Mouse (Mus musculus) cortical plate, adult 2 months (tissue): ENCODE data around the gene Acss1. TPM values are rescaled to one million over a fixed set of nuclear protein-coding genes. Genes with fewer than 3 reads are reported as not detected.
A peak's percentile ranks its signal among the peaks of the same experiment; 100 is the strongest.

Experiments
- H3K27ac ChIP-seq: fragments of 200-500 bp; 2 replicates; pipeline ENCODE4 v1.5.1; 2012; ENCODE audit warnings: low read length, control low read depth, inconsistent platforms; ENCODE audit not compliant: insufficient read depth
- H3K4me1 ChIP-seq: fragments of 200-500 bp; 2 replicates; pipeline ENCODE4 v1.6.1; 2011; ENCODE audit warnings: low read length; ENCODE audit not compliant: control insufficient read depth, insufficient read depth
- H3K4me3 ChIP-seq: fragments of 200-500 bp; 2 replicates; pipeline ENCODE4 v1.5.1; 2011; ENCODE audit warnings: mild to moderate bottlenecking, low read length, control low read depth; ENCODE audit not compliant: insufficient read depth
- CTCF ChIP-seq: fragments of 200-500 bp; IDR thresholded peaks from 2 replicates; pipeline ENCODE4 v1.5.1; 2011; ENCODE audit warnings: mild to moderate bottlenecking, control low read depth, low read length; ENCODE audit not compliant: insufficient read depth; ENCODE audit errors: extremely low read depth
- POLR2A ChIP-seq: fragments of 200-500 bp; IDR thresholded peaks from 2 replicates; pipeline ENCODE4 v1.6.1; 2011; ENCODE audit warnings: mild to moderate bottlenecking, low read length, control low read depth; ENCODE audit not compliant: insufficient read depth; ENCODE audit errors: extremely low read depth
- polyA plus RNA-seq: library from polyadenylated mRNA; depleted of rRNA; stranded (reverse); fragments of >200 nt; gene quantifications from 2 replicates; pipeline ENCODE4 v1.2.3, GENCODE M21; 2012

Acss1 gene
- polyA plus RNA-seq, 1 experiment: 28.8 TPM

- Histone ChIP-seq H3K4me1 (no peaks in the 10 kb centered on the region), H3K27ac (no peak overlapping the region), H3K4me3 (no peak overlapping the region)
- no peak for TF ChIP-seq POLR2A
- TF ChIP-seq CTCF: peak; percentile 82
These were observed 10.1 kb upstream of the Acss1 start for GRCm38 (mm10) chr2:150678392-150678791.

DNA sequence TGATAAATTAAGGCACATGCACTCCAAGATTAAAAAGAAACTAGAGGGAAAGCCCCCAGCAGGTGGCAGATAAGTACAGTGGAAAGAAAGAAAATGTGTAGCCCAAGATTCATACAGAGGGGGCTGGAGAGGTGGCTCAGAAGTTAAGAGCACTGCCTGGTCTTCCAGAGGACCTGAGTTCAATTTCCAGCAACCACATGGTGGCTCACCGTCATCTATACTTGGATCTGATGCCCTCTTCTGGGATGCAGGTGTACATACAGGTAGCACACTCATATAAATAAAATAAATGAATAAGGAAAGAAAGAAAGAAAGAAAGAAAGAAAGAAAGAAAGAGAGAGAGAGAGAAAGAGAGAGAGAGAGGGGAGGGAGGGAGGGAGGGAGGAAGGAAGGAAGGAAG, 7.2 kb upstream of the Acss1 start:
- TF ChIP-seq CTCF: no peak
- TF ChIP-seq POLR2A: no peak

GRCm38 (mm10) chr2:150674900-150675299, 6.6 kb upstream of the Acss1 start:
- H3K4me3 ChIP-seq: no peak overlapping the region
- peak; percentile 82 for TF ChIP-seq CTCF
- TF ChIP-seq POLR2A: no peak

More for the DNA sequence above, 7.2 kb upstream of the Acss1 start:
- Histone ChIP-seq H3K4me1 (peaks cover 2% of the 10 kb centered on the region; the same call in 1 of the 2 replicates), H3K4me3 (no peak overlapping the region), H3K27ac (no peak overlapping the region)

GRCm38 (mm10) chr2:150673929-150674328, 5.6 kb upstream of the Acss1 start:
- H3K27ac ChIP-seq: no peak overlapping the region
- H3K4me3 ChIP-seq: no peak overlapping the region
- TF ChIP-seq POLR2A: no peak
- no peak for TF ChIP-seq CTCF
- H3K4me1 ChIP-seq: peaks cover 2% of the 10 kb centered on the region; the same call in 1 of the 2 replicates

More at GRCm38 (mm10) chr2:150674900-150675299, 6.6 kb upstream of the Acss1 start:
- no peak overlapping the region for H3K27ac ChIP-seq
- peaks cover 2% of the 10 kb centered on the region; the same call in 1 of the 2 replicates for H3K4me1 ChIP-seq

DNA sequence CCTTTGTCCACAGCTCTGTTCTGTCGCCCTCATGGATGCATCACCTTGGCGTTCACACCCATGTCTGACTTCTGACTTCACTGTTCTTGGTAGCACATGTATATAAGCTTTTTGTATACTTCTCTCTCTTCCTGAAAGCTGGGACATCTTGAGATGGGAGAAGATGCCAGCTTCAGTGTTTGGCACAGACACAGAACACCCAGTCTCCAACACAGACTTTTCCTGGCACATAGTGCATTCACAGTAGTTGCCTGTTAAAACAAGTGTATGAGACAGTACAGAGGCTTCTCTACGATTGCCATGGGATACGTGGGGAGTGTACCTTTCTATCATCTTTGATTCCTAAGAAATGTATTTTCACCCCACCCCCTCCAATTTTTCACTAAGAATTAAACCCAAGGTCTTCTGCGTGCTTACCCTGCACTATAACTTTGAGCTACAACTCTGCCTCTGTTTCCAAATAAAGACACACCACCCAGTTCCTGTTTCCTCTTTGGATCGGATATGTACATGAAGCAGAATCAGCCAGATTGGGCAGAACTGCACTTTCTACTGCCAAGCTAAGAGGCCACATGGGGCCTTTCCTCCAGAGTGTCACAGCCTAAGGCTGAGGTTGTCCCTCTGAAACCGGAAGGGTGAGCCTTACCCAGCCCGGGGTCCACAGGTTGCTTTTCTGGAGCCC, 3.5 kb upstream of the Acss1 start:
- TF ChIP-seq CTCF: no peak
- no peak for TF ChIP-seq POLR2A
- H3K4me3 ChIP-seq: no peak overlapping the region

GRCm38 (mm10) chr2:150670926-150671325, 2.6 kb upstream of the Acss1 start:
- Histone ChIP-seq H3K27ac (no peak overlapping the region), H3K4me1 (peaks cover 2% of the 10 kb centered on the region; the same call in 1 of the 2 replicates), H3K4me3 (no peak overlapping the region)
- TF ChIP-seq CTCF (no peak), POLR2A (no peak)

More for the DNA sequence above, 3.5 kb upstream of the Acss1 start:
- Histone ChIP-seq H3K4me1 (peaks cover 2% of the 10 kb centered on the region; the same call in 1 of the 2 replicates), H3K27ac (0 out of 2 replicates have a peak overlapping the region, but pooled peaks have one; percentile 5)

DNA sequence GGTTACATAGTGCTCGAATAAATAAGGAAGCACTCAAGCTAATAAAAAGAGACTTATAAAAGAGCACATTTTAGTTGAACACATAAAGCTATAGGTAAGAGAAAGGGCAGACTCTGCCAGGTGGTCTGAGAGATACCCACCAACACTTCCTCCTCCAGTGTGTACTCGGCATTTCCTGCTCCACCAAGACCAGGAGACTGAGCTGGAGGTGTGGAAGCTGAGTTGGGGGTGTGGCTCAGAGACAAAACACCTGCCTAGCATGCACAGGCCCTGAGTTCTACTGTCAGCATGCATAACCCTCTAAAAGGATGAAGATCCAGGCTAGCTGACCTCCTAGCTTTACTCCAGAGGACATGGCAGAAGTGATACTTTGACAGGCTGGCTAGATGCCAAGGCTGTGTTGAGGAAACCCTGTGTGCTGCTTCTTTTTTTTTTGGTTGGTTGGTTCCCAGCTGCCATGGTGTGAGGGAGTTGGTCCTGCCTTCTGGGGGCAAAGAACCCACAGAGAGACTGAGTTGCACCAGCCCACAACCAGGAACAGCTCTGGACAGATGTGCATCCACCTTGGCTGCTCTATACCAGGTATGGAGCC, 1.2 kb upstream of the Acss1 start:
- no peak for TF ChIP-seq POLR2A
- no peak for TF ChIP-seq CTCF
- Histone ChIP-seq H3K4me1 (peaks cover 2% of the 10 kb centered on the region; the same call in 1 of the 2 replicates), H3K4me3 (no peak overlapping the region), H3K27ac (no peak overlapping the region)

- Histone ChIP-seq H3K4me3 (peak overlapping the region; percentile 72; the same call in 1 of the 2 replicates), H3K4me1 (peaks cover 2% of the 10 kb centered on the region; the same call in 1 of the 2 replicates), H3K27ac (no peak overlapping the region)
- no peak for TF ChIP-seq POLR2A
- TF ChIP-seq CTCF: no peak
These were observed 656 bp upstream of the Acss1 start for GRCm38 (mm10) chr2:150668956-150669355.

DNA sequence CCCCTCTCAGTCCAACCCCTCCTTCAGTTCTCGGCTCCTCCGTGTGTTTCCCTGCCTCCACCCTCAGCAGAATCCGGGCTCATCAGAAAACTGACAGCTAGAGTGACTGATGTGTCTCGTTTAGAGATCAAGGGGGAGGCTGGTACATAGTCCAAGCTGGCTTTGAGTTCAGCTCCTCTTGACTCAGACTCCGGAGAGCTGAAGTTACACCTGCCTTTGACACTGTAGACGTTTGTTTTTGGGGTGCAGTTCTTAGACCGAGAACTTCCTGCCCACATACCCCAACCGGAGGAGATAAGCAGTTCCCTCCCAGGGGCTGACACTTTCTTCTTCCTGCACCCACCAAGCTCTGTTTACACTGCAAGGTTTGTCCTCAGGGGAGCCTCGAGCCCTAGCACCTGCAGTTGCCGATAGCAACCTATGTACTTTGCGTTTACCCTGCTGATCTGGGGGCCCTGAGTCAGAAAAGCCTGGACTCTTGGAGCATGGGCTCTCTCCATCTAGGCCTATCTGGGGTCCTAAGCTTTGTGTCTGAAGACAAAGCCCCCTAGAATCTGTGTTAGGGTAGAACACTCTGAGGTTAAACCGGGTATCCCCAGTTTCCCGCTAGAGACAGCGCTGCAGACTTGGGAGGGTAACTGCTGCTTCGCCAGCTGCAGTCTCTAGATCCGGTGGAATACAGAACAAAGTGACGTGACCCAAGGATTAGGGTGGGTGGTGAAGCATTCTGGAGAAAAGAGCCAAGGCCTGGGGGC, 1.1 kb downstream of the Acss1 start:
- peak overlapping the region; percentile 83 for H3K27ac ChIP-seq
- H3K4me3 ChIP-seq: peak overlapping the region; percentile 72
- TF ChIP-seq POLR2A (no peak), CTCF (no peak)
- peaks cover 4% of the 10 kb centered on the region; the same call in 1 of the 2 replicates for H3K4me1 ChIP-seq

- Histone ChIP-seq H3K27ac (peak overlapping the region; percentile 83), H3K4me3 (peak overlapping the region; percentile 72)
- no peak for TF ChIP-seq CTCF
- no peak for TF ChIP-seq POLR2A
These were observed 1.6 kb downstream of the Acss1 start for GRCm38 (mm10) chr2:150666723-150667064.

More at GRCm38 (mm10) chr2:150666723-150667064, 1.6 kb downstream of the Acss1 start:
- H3K4me1 ChIP-seq: peaks cover 5% of the 10 kb centered on the region; the same call in 1 of the 2 replicates
